Mouse (Mus musculus) spleen, postnatal 0 days (tissue): Measurements from ENCODE around the gene Mob1a. TPM values are rescaled to one million over a fixed set of nuclear protein-coding genes. Genes with fewer than 3 reads are reported as not detected.

ENCODE experiments used
- polyA plus RNA-seq: library from polyadenylated mRNA; unstranded; fragments of >200 nt; fragmentation: Nextera tagmentation; extraction: Ambion mirVana; gene quantifications from 2 replicates; pipeline ENCODE4 v1.2.1, GENCODE M21; 2015

Gene Mob1a
- polyA plus RNA-seq: 38.3 and 41.6 TPM in 2 replicates

GRCm38 (mm10) chr6:83325525-83326393 is at the start of gene Mob1a, which contains the start of gene Mthfd2:
Gene Mob1a (plus strand): TSS chr6:83326016.
Gene Mthfd2 (minus strand): TSS chr6:83325908.

GRCm38 (mm10) chr6:83348873-83349272 is 23.1 kb downstream of the Mob1a start, which contains the start of gene Bola3:
Gene Bola3 (plus strand): TSS chr6:83349147.

Other genes with a start within 250 kb of the Mob1a start
- 23.5 and 25.1 TPM in 2 replicates for gene Pcgf1, start 248.1 kb upstream of the Mob1a start, polyA plus RNA-seq
- 0.51 and 1.0 TPM in 2 replicates for gene Lbx2, start 239.6 kb upstream of the Mob1a start, polyA plus RNA-seq
- gene Ccdc142, start 224.4 kb upstream of the Mob1a start, polyA plus RNA-seq: 1.6 and 2.2 TPM in 2 replicates
- 1.4 and 2.5 TPM in 2 replicates for gene Gm42688, start 224.4 kb upstream of the Mob1a start, polyA plus RNA-seq
- 78.0 and 87.2 TPM in 2 replicates for gene Mrpl53, start 217.0 kb upstream of the Mob1a start, polyA plus RNA-seq
- gene Mogs, start 210.5 kb upstream of the Mob1a start, polyA plus RNA-seq: 32.6 and 33.7 TPM in 2 replicates
- 36.8 and 44.2 TPM in 2 replicates for gene Wbp1, start 204.5 kb upstream of the Mob1a start, polyA plus RNA-seq
- gene Ino80b, start 200.6 kb upstream of the Mob1a start, polyA plus RNA-seq: 8.7 and 10.1 TPM in 2 replicates
- gene Rtkn, start 190.6 kb upstream of the Mob1a start, polyA plus RNA-seq: 3.6 and 3.9 TPM in 2 replicates
- gene Wdr54, start 169.6 kb upstream of the Mob1a start, polyA plus RNA-seq: 0.40 and 0.43 TPM in 2 replicates
- 0.10 and 0.11 TPM in 2 replicates for gene 1700003E16Rik, start 169.6 kb upstream of the Mob1a start, polyA plus RNA-seq
- 25.0 and 30.5 TPM in 2 replicates for gene Dctn1, start 160.1 kb upstream of the Mob1a start, polyA plus RNA-seq
- 0.07 and 0.11 TPM in 2 replicates for gene Slc4a5, start 106.2 kb upstream of the Mob1a start, polyA plus RNA-seq
- gene Mthfd2, start 108 bp upstream of the Mob1a start, polyA plus RNA-seq: 31.5 and 41.3 TPM in 2 replicates
- gene Bola3, start 23.1 kb downstream of the Mob1a start, polyA plus RNA-seq: 298 and 364 TPM in 2 replicates
- 16.4 and 21.0 TPM in 2 replicates for gene Tet3, start 133.1 kb downstream of the Mob1a start, polyA plus RNA-seq
- gene Dguok, start 181.0 kb downstream of the Mob1a start, polyA plus RNA-seq: 38.2 and 46.1 TPM in 2 replicates
- 13.0 and 19.5 TPM in 2 replicates for gene Actg2, start 210.2 kb downstream of the Mob1a start, polyA plus RNA-seq
- gene Stambp, start 246.7 kb downstream of the Mob1a start, polyA plus RNA-seq: 12.8 and 14.4 TPM in 2 replicates